Mouse (Mus musculus) hindbrain, embryonic 13.5 days (tissue): ENCODE measurements around the gene Arhgef39. TPM values are rescaled to one million over a fixed set of nuclear protein-coding genes. Genes with fewer than 3 reads are reported as not detected.

ENCODE experiments used
- polyA plus RNA-seq: library from polyadenylated mRNA; unstranded; fragments of >200 nt; fragmentation: Nextera tagmentation; extraction: Ambion mirVana; gene quantifications from 2 replicates; pipeline ENCODE4 v1.2.1, GENCODE M21; 2015

The Arhgef39 gene
- polyA plus RNA-seq, 1 experiment from 2014 or later: 8.4 TPM

Other genes starting within 250 kb of the Arhgef39 start
- gene Atp8b5, start 232.5 kb downstream of the Arhgef39 start, polyA plus RNA-seq: 0.34 and 0.40 TPM in 2 replicates
- gene Rusc2, start 117.7 kb downstream of the Arhgef39 start, polyA plus RNA-seq: 70.8 and 75.4 TPM in 2 replicates
- 0.71 and 1.4 TPM in 2 replicates for gene Fam166b, start 70.6 kb downstream of the Arhgef39 start, polyA plus RNA-seq
- 8.7 and 9.7 TPM in 2 replicates for gene Tesk1, start 57.8 kb downstream of the Arhgef39 start, polyA plus RNA-seq
- 3.5 and 4.7 TPM in 2 replicates for gene Cd72, start 45.1 kb downstream of the Arhgef39 start, polyA plus RNA-seq
- gene Sit1, start 16.0 kb downstream of the Arhgef39 start, polyA plus RNA-seq: not detected in 2 replicates
- 65.1 and 69.0 TPM in 2 replicates for gene Ccdc107, start 6.8 kb downstream of the Arhgef39 start, polyA plus RNA-seq
- gene Car9, start 7.3 kb upstream of the Arhgef39 start, polyA plus RNA-seq: 0.19 and 0.25 TPM in 2 replicates
- gene Tpm2, start 24.1 kb upstream of the Arhgef39 start, polyA plus RNA-seq: 18.8 and 20.9 TPM in 2 replicates
- 79.3 and 80.9 TPM in 2 replicates for gene Creb3, start 62.6 kb upstream of the Arhgef39 start, polyA plus RNA-seq
- 64.5 and 66.2 TPM in 2 replicates for gene Tln1, start 63.0 kb upstream of the Arhgef39 start, polyA plus RNA-seq
- gene Rgp1, start 79.0 kb upstream of the Arhgef39 start, polyA plus RNA-seq: 29.0 and 31.5 TPM in 2 replicates
- gene Gba2, start 79.2 kb upstream of the Arhgef39 start, polyA plus RNA-seq: 53.6 and 53.8 TPM in 2 replicates
- 2.6 TPM in 1 of 2 replicates, not detected in the other for gene Msmp, start 84.8 kb upstream of the Arhgef39 start, polyA plus RNA-seq
- 17.1 and 18.5 TPM in 2 replicates for gene Npr2, start 132.2 kb upstream of the Arhgef39 start, polyA plus RNA-seq
- 6.1 and 8.4 TPM in 2 replicates for gene Spag8, start 153.9 kb upstream of the Arhgef39 start, polyA plus RNA-seq
- 74.8 and 78.6 TPM in 2 replicates for gene Hint2, start 156.8 kb upstream of the Arhgef39 start, polyA plus RNA-seq
- 16.2 and 16.6 TPM in 2 replicates for gene Tmem8b, start 169.3 kb upstream of the Arhgef39 start, polyA plus RNA-seq
- 2.3 and 2.8 TPM in 2 replicates for gene Fam221b, start 169.4 kb upstream of the Arhgef39 start, polyA plus RNA-seq
- not detected in 2 replicates for gene Olfr70, start 201.1 kb upstream of the Arhgef39 start, polyA plus RNA-seq
- not detected in 2 replicates for gene Olfr71, start 210.6 kb upstream of the Arhgef39 start, polyA plus RNA-seq
- 0.18 and 0.35 TPM in 2 replicates for gene Hrct1, start 227.5 kb upstream of the Arhgef39 start, polyA plus RNA-seq
- not detected in 2 replicates for gene Spaar, start 230.3 kb upstream of the Arhgef39 start, polyA plus RNA-seq